ENCODE assay signal across 9 mouse cellular contexts in genomic region chr9:47357756-47358399, GRCm38 (mm10).
DNase-seq lines count a peak whose midpoint lies in the region; ATAC-seq lines count a peak whose summit lies in the region.
"Had no signal": no experiment of that assay in that cellular context is flagged by ENCODE, and none has a peak within 500 bp of the region (broad histone marks: within the 10 kb centered on the region; RNA-seq: fewer than 3 reads in every experiment).

No protein-coding gene starts in this region.

- no peak overlapping the region for H3K4me3 ChIP-seq in forebrain, embryonic 11.5 days (ENCODE audit: low read depth, low read length)
- no peak overlapping the region for H3K4me3 ChIP-seq in forebrain, embryonic 10.5 days
- no peak overlapping the region for H3K4me3 ChIP-seq in embryonic facial prominence, embryonic 15.5 days (replicated peaks)
- H3K4me3 ChIP-seq: layer of hippocampus, adult 2 months had no signal

- no peak overlapping the region for H3K4me2 ChIP-seq in forebrain, embryonic 11.5 days (ENCODE audit: low read depth, low read length, severe bottlenecking)
- peak overlapping the region; percentile 26 for H3K4me2 ChIP-seq in embryonic facial prominence, embryonic 15.5 days (replicated peaks)

- 67% methylated on average over 17 of the region's 17 CpGs for WGBS in forebrain, embryonic 11.5 days
- 85% methylated on average over 17 of the region's 17 CpGs for WGBS in forebrain, embryonic 10.5 days
- 25% methylated on average over 17 of the region's 17 CpGs for WGBS in embryonic facial prominence, embryonic 15.5 days

- intact Hi-C loops in heart, postnatal 36 days (cut with DNase I), result no loop called here

- H3K36me3 ChIP-seq in forebrain, embryonic 11.5 days (ENCODE audit: control insufficient read depth, insufficient read depth, low read length), result no peaks in the 10 kb centered on the region
- no peaks in the 10 kb centered on the region for H3K36me3 ChIP-seq in forebrain, embryonic 10.5 days (replicated peaks)
- H3K36me3 ChIP-seq in embryonic facial prominence, embryonic 15.5 days, result no peaks in the 10 kb centered on the region

- peaks cover 2% of the 10 kb centered on the region; the same call in 1 of the 2 replicates for H3K27me3 ChIP-seq in forebrain, embryonic 11.5 days (ENCODE audit: control insufficient read depth, insufficient read depth, low read length)
- H3K27me3 ChIP-seq in forebrain, embryonic 10.5 days (ENCODE audit: poor library complexity, severe bottlenecking), result peaks cover 90% of the 10 kb centered on the region
- H3K27me3 ChIP-seq in embryonic facial prominence, embryonic 15.5 days, result peaks cover 12% of the 10 kb centered on the region; the same call in 1 of the 2 replicates

- H3K9me3 ChIP-seq in forebrain, embryonic 11.5 days (ENCODE audit: control insufficient read depth, low read length), result no peaks in the 10 kb centered on the region
- H3K9me3 ChIP-seq in forebrain, embryonic 10.5 days, result no peaks in the 10 kb centered on the region
- H3K9me3 ChIP-seq in embryonic facial prominence, embryonic 15.5 days (replicated peaks), result no peaks in the 10 kb centered on the region

- no peak overlapping the region for H3K9ac ChIP-seq in forebrain, embryonic 11.5 days (ENCODE audit: low read length)
- no peak overlapping the region for H3K9ac ChIP-seq in embryonic facial prominence, embryonic 15.5 days

- no peak overlapping the region for H3K27ac ChIP-seq in forebrain, embryonic 11.5 days (ENCODE audit: low read depth, low read length)
- H3K27ac ChIP-seq in forebrain, embryonic 10.5 days, result no peak overlapping the region; the same call in 1 of the 2 replicates
- H3K27ac ChIP-seq in embryonic facial prominence, embryonic 15.5 days (replicated peaks), result peak overlapping the region; percentile 65
- H3K27ac ChIP-seq: layer of hippocampus, adult 2 months had no signal

- ATAC-seq in forebrain, embryonic 11.5 days (replicated peaks; ENCODE audit: low FRiP score), result peak; percentile 56
- ATAC-seq in embryonic facial prominence, embryonic 15.5 days (ENCODE audit: insufficient number of reproducible peaks, low FRiP score, low TSS enrichment, low read depth), result peak; percentile 80
- ATAC-seq in granulocyte monocyte progenitor cell, adult 5-6 weeks (replicated peaks; ENCODE audit: poor library complexity, severe bottlenecking), result no peak

- H3K4me1 ChIP-seq in forebrain, embryonic 11.5 days (replicated peaks; ENCODE audit: control insufficient read depth, insufficient read depth, low read length), result peaks cover 19% of the 10 kb centered on the region
- H3K4me1 ChIP-seq in forebrain, embryonic 10.5 days, result peaks cover 42% of the 10 kb centered on the region
- H3K4me1 ChIP-seq in embryonic facial prominence, embryonic 15.5 days, result peaks cover 39% of the 10 kb centered on the region

- DNase-seq in forebrain, embryonic 11.5 days (ENCODE audit: low spot score), result peak; percentile 64
- DNase-seq in forebrain, embryonic 10.5 days (ENCODE audit: extremely low spot score, low spot score), result no peak
- peak; percentile 1 for DNase-seq in NIH3T3 (ENCODE audit: low read depth)
- DNase-seq in heart, postnatal 36 days, result peak; percentile 41 to 45
- DNase-seq in lung, adult 18-20 months, result peak; percentile 13 to 36
- peak; percentile 55 for DNase-seq in right cerebral cortex, postnatal 14 days
